8 mouse cellular contexts compared by ENCODE assay signal in genomic region chr14:55863773-55864172, GRCm38 (mm10). TPM values are rescaled to one million over a fixed set of nuclear protein-coding genes. Genes with fewer than 3 reads are reported as not detected.
A peak's percentile ranks its signal among the peaks of the same experiment; 100 is the strongest.
DNase-seq lines count a peak whose midpoint lies in the region; ATAC-seq and TF ChIP-seq lines count a peak whose summit lies in the region.

No protein-coding gene starts in this region.

- no peak for TF ChIP-seq EP300 in stomach, postnatal 0 days (optimal IDR thresholded peaks at IDR 0.05)

- no peak overlapping the region for H3K27ac ChIP-seq in forebrain, embryonic 13.5 days
- no peak overlapping the region for H3K27ac ChIP-seq in hindbrain, embryonic 12.5 days
- H3K27ac ChIP-seq in midbrain, embryonic 12.5 days (replicated peaks), result no peak overlapping the region; the same call in 1 of the 2 replicates
- H3K27ac ChIP-seq in stomach, postnatal 0 days (replicated peaks), result no peak overlapping the region

- TF ChIP-seq CTCF in stomach, postnatal 0 days (IDR thresholded peaks at IDR 0.05; ENCODE audit: low read depth), result peak; percentile 98

- H3K4me3 ChIP-seq in forebrain, embryonic 13.5 days, result no peak overlapping the region
- no peak overlapping the region for H3K4me3 ChIP-seq in hindbrain, embryonic 12.5 days
- no peak overlapping the region for H3K4me3 ChIP-seq in midbrain, embryonic 12.5 days
- no peak overlapping the region for H3K4me3 ChIP-seq in stomach, postnatal 0 days (ENCODE audit: low read depth, low read length)

- peak; percentile 74 for DNase-seq in ovary, postnatal 14 days (ENCODE audit: low spot score)
- DNase-seq in ovary, adult 18-20 months (ENCODE audit: low spot score), result no peak
- DNase-seq in c-Kit-positive CD71-negative TER-119-negative erythroid progenitor cells, embryonic 14.5 days (ENCODE audit: low read depth), result peak; percentile 67
- peak; percentile 75 for DNase-seq in left cerebral cortex, postnatal 4 days
- peak; percentile 80 for DNase-seq in stomach, postnatal 0 days (ENCODE audit: low spot score)

- H3K27me3 ChIP-seq in forebrain, embryonic 13.5 days, result no peaks in the 10 kb centered on the region
- no peaks in the 10 kb centered on the region for H3K27me3 ChIP-seq in hindbrain, embryonic 12.5 days
- H3K27me3 ChIP-seq in midbrain, embryonic 12.5 days, result no peaks in the 10 kb centered on the region
- no peaks in the 10 kb centered on the region for H3K27me3 ChIP-seq in stomach, postnatal 0 days (ENCODE audit: control insufficient read depth, insufficient read depth, low read length)

- peaks cover 51% of the 10 kb centered on the region for H3K36me3 ChIP-seq in forebrain, embryonic 13.5 days (ENCODE audit: poor library complexity, severe bottlenecking)
- peaks cover 48% of the 10 kb centered on the region for H3K36me3 ChIP-seq in hindbrain, embryonic 12.5 days
- peaks cover 54% of the 10 kb centered on the region for H3K36me3 ChIP-seq in midbrain, embryonic 12.5 days
- H3K36me3 ChIP-seq in stomach, postnatal 0 days (ENCODE audit: control insufficient read depth, insufficient read depth, low read length), result peaks cover 3% of the 10 kb centered on the region; the same call in 1 of the 2 replicates

- no peaks in the 10 kb centered on the region for H3K9me3 ChIP-seq in forebrain, embryonic 13.5 days (replicated peaks)
- no peaks in the 10 kb centered on the region for H3K9me3 ChIP-seq in hindbrain, embryonic 12.5 days (replicated peaks)
- H3K9me3 ChIP-seq in midbrain, embryonic 12.5 days, result no peaks in the 10 kb centered on the region
- no peaks in the 10 kb centered on the region for H3K9me3 ChIP-seq in stomach, postnatal 0 days (ENCODE audit: control insufficient read depth, low read length)

- intact Hi-C loops in left cerebral cortex, postnatal 4 days (cut with DNase I), result loop anchor here (5.0 kb wide), 1 partner anchor 41 kb away; the partner anchor contains the start of gene Nfatc4

- no peak overlapping the region for H3K4me2 ChIP-seq in forebrain, embryonic 13.5 days
- H3K4me2 ChIP-seq in hindbrain, embryonic 12.5 days (replicated peaks), result no peak overlapping the region
- no peak overlapping the region for H3K4me2 ChIP-seq in midbrain, embryonic 12.5 days (replicated peaks)
- H3K4me2 ChIP-seq in stomach, postnatal 0 days (replicated peaks; ENCODE audit: low read depth), result no peak overlapping the region

- peak; percentile 72 for ATAC-seq in forebrain, embryonic 13.5 days
- peak; percentile 54; the same call in 1 of the 2 replicates for ATAC-seq in hindbrain, embryonic 12.5 days (ENCODE audit: low FRiP score)
- ATAC-seq in midbrain, embryonic 12.5 days (ENCODE audit: low FRiP score, low read depth), result peak; percentile 55; the same call in 1 of the 2 replicates
- ATAC-seq in stomach, postnatal 0 days (ENCODE audit: low FRiP score, low TSS enrichment), result peak; percentile 76

- H3K4me1 ChIP-seq in forebrain, embryonic 13.5 days, result peaks cover 28% of the 10 kb centered on the region
- peaks cover 19% of the 10 kb centered on the region for H3K4me1 ChIP-seq in hindbrain, embryonic 12.5 days
- peaks cover 15% of the 10 kb centered on the region; the same call in 1 of the 2 replicates for H3K4me1 ChIP-seq in midbrain, embryonic 12.5 days
- H3K4me1 ChIP-seq in stomach, postnatal 0 days (replicated peaks; ENCODE audit: control insufficient read depth, insufficient read depth), result no peaks in the 10 kb centered on the region; the same call in 1 of the 2 replicates

- 22% methylated on average over 7 of the region's 7 CpGs for WGBS in forebrain, embryonic 13.5 days
- 24% methylated on average over 7 of the region's 7 CpGs for WGBS in hindbrain, embryonic 12.5 days
- WGBS in midbrain, embryonic 12.5 days, result 29% methylated on average over 7 of the region's 7 CpGs
- WGBS in stomach, postnatal 0 days, result 26% methylated on average over 7 of the region's 7 CpGs

- H3K9ac ChIP-seq in forebrain, embryonic 13.5 days, result no peak overlapping the region
- H3K9ac ChIP-seq in hindbrain, embryonic 12.5 days, result no peak overlapping the region
- no peak overlapping the region for H3K9ac ChIP-seq in midbrain, embryonic 12.5 days (replicated peaks)
- H3K9ac ChIP-seq in stomach, postnatal 0 days (ENCODE audit: low read length), result no peak overlapping the region

RNA-seq across cellular contexts. Expression of gene Nynrin, which starts 10.0 kb away (rescaled TPM):
- 9.3 and 12.4 TPM in 2 replicates for polyA plus RNA-seq in forebrain, embryonic 13.5 days (2015; fragmentation: Nextera tagmentation; extraction: Ambion mirVana)
- 30.4 and 35.8 TPM in 2 replicates for polyA plus RNA-seq in hindbrain, embryonic 12.5 days (2016; fragmentation: Nextera tagmentation; extraction: Ambion mirVana)
- total RNA-seq in left cerebral cortex, postnatal 4 days (2021), result 10 to 100 TPM; 39.1 to 40.9 TPM
- polyA plus RNA-seq in midbrain, embryonic 12.5 days (2016; fragmentation: Nextera tagmentation; extraction: Ambion mirVana), result 27.6 and 28.0 TPM in 2 replicates
- polyA plus RNA-seq in stomach, postnatal 0 days (2015; fragmentation: Nextera tagmentation; extraction: Ambion mirVana), result 2.8 and 3.2 TPM in 2 replicates

RNA-seq across cellular contexts. Expression of gene Cbln3, which starts 20.4 kb away (rescaled TPM):
- polyA plus RNA-seq in forebrain, embryonic 13.5 days (2015; fragmentation: Nextera tagmentation; extraction: Ambion mirVana), result 0.08 and 0.18 TPM in 2 replicates
- 0.05 and 0.35 TPM in 2 replicates for polyA plus RNA-seq in hindbrain, embryonic 12.5 days (2016; fragmentation: Nextera tagmentation; extraction: Ambion mirVana)
- total RNA-seq in left cerebral cortex, postnatal 4 days (2021), result under 1 TPM; 0.44 to 0.74 TPM
- 0.12 and 0.15 TPM in 2 replicates for polyA plus RNA-seq in midbrain, embryonic 12.5 days (2016; fragmentation: Nextera tagmentation; extraction: Ambion mirVana)
- polyA plus RNA-seq in stomach, postnatal 0 days (2015; fragmentation: Nextera tagmentation; extraction: Ambion mirVana), result 0.56 and 0.65 TPM in 2 replicates

RNA-seq across cellular contexts. Expression of gene Khnyn, which starts 21.0 kb away (rescaled TPM):
- polyA plus RNA-seq in forebrain, embryonic 13.5 days (2015; fragmentation: Nextera tagmentation; extraction: Ambion mirVana), result 9.6 and 10.8 TPM in 2 replicates
- polyA plus RNA-seq in hindbrain, embryonic 12.5 days (2016; fragmentation: Nextera tagmentation; extraction: Ambion mirVana), result 22.4 and 23.5 TPM in 2 replicates
- 10 to 100 TPM; 12.5 to 13.4 TPM for total RNA-seq in left cerebral cortex, postnatal 4 days (2021)
- polyA plus RNA-seq in midbrain, embryonic 12.5 days (2016; fragmentation: Nextera tagmentation; extraction: Ambion mirVana), result 21.5 and 22.4 TPM in 2 replicates
- 6.4 and 7.5 TPM in 2 replicates for polyA plus RNA-seq in stomach, postnatal 0 days (2015; fragmentation: Nextera tagmentation; extraction: Ambion mirVana)

RNA-seq across cellular contexts. Expression of gene Sdr39u1, which starts 36.3 kb away (rescaled TPM):
- 71.0 and 72.3 TPM in 2 replicates for polyA plus RNA-seq in forebrain, embryonic 13.5 days (2015; fragmentation: Nextera tagmentation; extraction: Ambion mirVana)
- polyA plus RNA-seq in hindbrain, embryonic 12.5 days (2016; fragmentation: Nextera tagmentation; extraction: Ambion mirVana), result 63.5 and 68.3 TPM in 2 replicates
- 10 to 100 TPM; 63.1 to 75.9 TPM for total RNA-seq in left cerebral cortex, postnatal 4 days (2021)
- polyA plus RNA-seq in midbrain, embryonic 12.5 days (2016; fragmentation: Nextera tagmentation; extraction: Ambion mirVana), result 41.3 and 44.6 TPM in 2 replicates
- 48.4 and 52.0 TPM in 2 replicates for polyA plus RNA-seq in stomach, postnatal 0 days (2015; fragmentation: Nextera tagmentation; extraction: Ambion mirVana)

RNA-seq across cellular contexts. Expression of gene Nfatc4, which starts 40.8 kb away (rescaled TPM):
- polyA plus RNA-seq in forebrain, embryonic 13.5 days (2015; fragmentation: Nextera tagmentation; extraction: Ambion mirVana), result 17.0 and 18.9 TPM in 2 replicates
- 42.4 and 45.2 TPM in 2 replicates for polyA plus RNA-seq in hindbrain, embryonic 12.5 days (2016; fragmentation: Nextera tagmentation; extraction: Ambion mirVana)
- total RNA-seq in left cerebral cortex, postnatal 4 days (2021), result 1 to 10 TPM; 8.2 TPM
- 20.2 and 24.0 TPM in 2 replicates for polyA plus RNA-seq in midbrain, embryonic 12.5 days (2016; fragmentation: Nextera tagmentation; extraction: Ambion mirVana)
- 11.2 and 12.5 TPM in 2 replicates for polyA plus RNA-seq in stomach, postnatal 0 days (2015; fragmentation: Nextera tagmentation; extraction: Ambion mirVana)
